Mouse (Mus musculus) granulocyte monocyte progenitor cell, adult 5-6 weeks (primary cell): ENCODE results near the gene Themis. TPM values are rescaled to one million over a fixed set of nuclear protein-coding genes. Genes with fewer than 3 reads are reported as not detected.
A peak's percentile ranks its signal among the peaks of the same experiment; 100 is the strongest.

ENCODE experiments used
- ATAC-seq: replicated peaks from 2 replicates; pipeline ENCODE4 v1.8.0; 2016; ENCODE audit warnings: mild to moderate bottlenecking, moderate TSS enrichment, inconsistent platforms; ENCODE audit not compliant: poor library complexity, severe bottlenecking
- total RNA-seq, 2 experiments: library from RNA; stranded (forward) in 1 of 2; stranded (reverse) in 1 of 2; fragments of 200-712, 200-1000 nt in 1 of 2; fragments of >200 nt in 1 of 2; fragmentation: Nextera tagmentation in 1 of 2; gene quantifications; 2 replicates each; pipeline ENCODE4 v1.2.3; 2014 to 2017

The Themis gene
- total RNA-seq (2014; fragmentation: Nextera tagmentation) (not detected in 2 replicates), total RNA-seq (2017) (not detected in 2 replicates)

GRCm38 (mm10) chr10:28668261-28668660 lies at the start of gene Themis:
TSS of gene Themis (plus strand) at chr10:28668360.
- ATAC-seq, result no peak

- ATAC-seq, result no peak
Observed at GRCm38 (mm10) chr10:28619415-28619814, 48.7 kb upstream of the Themis start.

- ATAC-seq, result no peak
Observed at GRCm38 (mm10) chr10:28636096-28636495, 32.1 kb upstream of the Themis start.

- ATAC-seq, result no peak
Observed at GRCm38 (mm10) chr10:28641887-28642286, 26.3 kb upstream of the Themis start.

- ATAC-seq, result no peak
Observed at GRCm38 (mm10) chr10:28647855-28648254, 20.3 kb upstream of the Themis start.

GRCm38 (mm10) chr10:28649109-28649899 lies 18.9 kb upstream of the Themis start:
- ATAC-seq, result no peak

DNA sequence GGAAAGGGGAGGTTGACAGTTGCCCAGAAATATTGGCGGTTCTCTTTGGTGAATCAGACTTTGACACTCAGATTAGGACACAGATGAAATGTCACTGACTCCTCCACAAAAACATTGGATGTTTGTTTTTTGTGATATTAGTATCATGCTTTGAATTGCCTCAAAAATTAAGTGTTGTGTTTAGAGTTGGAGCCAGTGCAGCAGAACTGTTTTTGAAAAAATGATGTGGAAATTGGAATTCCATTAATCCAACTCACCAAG lies 18.3 kb upstream of the Themis start:
- no peak for ATAC-seq

- peak; percentile 85 for ATAC-seq
Observed at GRCm38 (mm10) chr10:28651910-28652309, 16.2 kb upstream of the Themis start.

GRCm38 (mm10) chr10:28654733-28655132 lies 13.4 kb upstream of the Themis start:
- no peak for ATAC-seq

GRCm38 (mm10) chr10:28665141-28665540 lies 3.0 kb upstream of the Themis start:
- ATAC-seq, result no peak

GRCm38 (mm10) chr10:28673931-28674330 lies 5.8 kb downstream of the Themis start:
- no peak for ATAC-seq

GRCm38 (mm10) chr10:28675337-28675736 lies 7.2 kb downstream of the Themis start:
- peak; percentile 82 for ATAC-seq

- ATAC-seq, result no peak
Observed at GRCm38 (mm10) chr10:28694981-28695380, 26.8 kb downstream of the Themis start.

- ATAC-seq, result no peak
Observed at GRCm38 (mm10) chr10:28696032-28696431, 27.9 kb downstream of the Themis start.

GRCm38 (mm10) chr10:28698175-28698574 lies 30.0 kb downstream of the Themis start:
- no peak for ATAC-seq

DNA sequence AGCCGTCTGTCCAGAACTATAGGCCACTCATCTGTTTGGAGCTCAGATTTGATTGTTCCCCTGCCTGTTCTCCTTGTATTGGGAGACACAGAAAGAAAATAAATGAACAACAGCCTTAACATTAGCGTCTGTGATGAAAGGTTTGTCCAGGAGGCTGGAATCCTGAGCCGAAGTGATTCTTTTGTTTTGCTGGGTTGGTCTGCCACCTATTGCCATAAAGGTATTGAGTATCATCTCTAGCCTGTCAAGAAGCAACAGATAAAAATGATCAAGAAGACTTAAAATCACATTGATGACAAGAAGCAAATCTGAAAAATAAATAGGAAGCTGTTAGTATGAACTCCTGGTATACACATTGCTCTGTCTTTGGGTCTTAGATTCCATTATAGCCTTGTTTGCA lies 53.7 kb downstream of the Themis start:
- ATAC-seq, result no peak

GRCm38 (mm10) chr10:28723266-28723665 lies 55.1 kb downstream of the Themis start:
- ATAC-seq, result no peak

- peak; percentile 90 for ATAC-seq
Observed at GRCm38 (mm10) chr10:28730122-28730521, 62.0 kb downstream of the Themis start.

- ATAC-seq, result no peak
Observed at GRCm38 (mm10) chr10:28737953-28738352, 69.8 kb downstream of the Themis start.

DNA sequence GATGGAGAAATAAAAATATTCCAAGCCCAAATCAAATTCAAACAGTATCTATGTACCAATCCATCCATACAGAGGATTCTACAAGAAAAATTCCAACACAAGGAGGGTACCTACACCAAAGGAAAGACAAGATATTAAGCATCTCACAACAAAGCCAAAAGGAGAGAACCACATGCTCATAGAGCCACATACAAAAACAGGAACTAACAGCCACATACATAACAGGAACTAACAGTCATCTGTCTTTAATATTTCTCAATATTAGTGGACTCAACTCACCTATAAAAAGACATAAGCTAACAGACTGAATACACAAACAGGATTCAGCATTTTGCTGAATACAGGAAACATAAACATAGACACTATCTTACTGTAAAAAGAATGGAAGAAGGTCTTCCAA lies 78.3 kb downstream of the Themis start:
- peak; percentile 78 for ATAC-seq

DNA sequence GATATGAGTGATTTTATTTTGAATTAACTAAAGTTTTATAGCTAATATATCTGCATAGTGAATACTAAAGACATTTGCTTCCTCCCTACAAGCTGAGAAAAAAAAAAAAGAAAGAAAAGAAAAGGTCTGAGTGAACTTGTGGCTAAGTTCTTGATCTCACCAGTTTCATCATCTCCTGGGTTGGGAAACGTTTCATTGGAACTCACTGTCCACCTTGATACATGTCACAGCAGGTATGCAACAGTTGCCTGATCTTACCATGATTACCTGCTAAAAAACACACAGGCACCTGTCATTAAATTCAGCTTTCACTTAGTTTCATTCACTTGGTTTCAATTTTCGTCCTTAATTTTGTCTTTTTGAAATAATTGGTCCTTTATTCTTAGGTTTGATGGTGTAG lies 85.2 kb downstream of the Themis start:
- ATAC-seq, result no peak

- no peak for ATAC-seq
Observed at GRCm38 (mm10) chr10:28754927-28755326, 86.8 kb downstream of the Themis start.
